Mouse (Mus musculus) right cerebral cortex, postnatal 25 days (tissue): ENCODE data around the gene Myo1h.
A peak's percentile ranks its signal among the peaks of the same experiment; 100 is the strongest.

Experiments
- DNase-seq: peaks from one replicate; pipeline ENCODE4 v3.0.0; 2022

Myo1h gene

DNA sequence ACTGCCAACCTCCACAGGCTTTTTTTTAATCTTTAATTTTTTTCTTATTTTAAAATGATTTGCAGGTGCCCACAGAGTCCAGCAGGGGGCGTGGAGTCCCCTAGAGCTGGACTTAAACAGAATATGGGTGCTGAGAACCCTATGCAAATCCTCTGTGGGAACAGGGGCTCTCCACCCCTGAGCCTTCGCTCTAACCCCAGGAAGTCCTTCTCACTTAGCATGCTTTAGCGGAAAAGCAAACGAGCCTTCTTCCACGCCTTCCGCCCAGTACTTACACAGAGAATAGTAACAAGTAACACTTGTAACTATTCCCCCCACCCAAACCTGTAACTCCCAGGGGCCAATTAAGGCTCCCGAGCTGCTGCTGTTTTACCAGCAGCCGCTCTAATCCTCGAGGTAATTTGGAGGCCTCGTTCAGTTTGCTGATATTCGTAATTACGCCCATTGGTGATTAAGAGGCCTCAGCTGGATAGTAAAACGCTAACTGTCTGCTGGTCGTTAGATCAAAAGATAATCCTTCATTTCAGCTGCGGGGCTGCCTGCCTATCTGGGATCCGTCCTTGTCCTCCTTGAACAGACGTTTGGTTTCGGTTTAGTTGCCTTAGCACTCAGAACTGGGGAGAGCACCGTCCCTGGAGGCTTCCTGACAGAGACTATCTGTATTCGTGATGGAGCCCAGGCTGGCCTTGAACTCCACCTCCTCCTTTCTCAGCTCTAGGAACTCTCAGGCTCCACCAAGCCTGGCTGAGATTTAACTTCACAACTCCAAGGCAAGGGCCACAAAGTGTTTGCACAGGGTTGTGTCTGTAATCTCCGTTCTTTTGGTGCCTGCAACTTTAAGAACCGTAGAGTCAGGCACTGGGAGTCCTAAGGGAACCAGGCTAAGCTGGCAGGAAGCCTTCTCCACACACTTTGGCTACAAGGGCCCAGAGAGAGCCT, 8.0 kb downstream of the Myo1h start:
- DNase-seq: no peak

DNA sequence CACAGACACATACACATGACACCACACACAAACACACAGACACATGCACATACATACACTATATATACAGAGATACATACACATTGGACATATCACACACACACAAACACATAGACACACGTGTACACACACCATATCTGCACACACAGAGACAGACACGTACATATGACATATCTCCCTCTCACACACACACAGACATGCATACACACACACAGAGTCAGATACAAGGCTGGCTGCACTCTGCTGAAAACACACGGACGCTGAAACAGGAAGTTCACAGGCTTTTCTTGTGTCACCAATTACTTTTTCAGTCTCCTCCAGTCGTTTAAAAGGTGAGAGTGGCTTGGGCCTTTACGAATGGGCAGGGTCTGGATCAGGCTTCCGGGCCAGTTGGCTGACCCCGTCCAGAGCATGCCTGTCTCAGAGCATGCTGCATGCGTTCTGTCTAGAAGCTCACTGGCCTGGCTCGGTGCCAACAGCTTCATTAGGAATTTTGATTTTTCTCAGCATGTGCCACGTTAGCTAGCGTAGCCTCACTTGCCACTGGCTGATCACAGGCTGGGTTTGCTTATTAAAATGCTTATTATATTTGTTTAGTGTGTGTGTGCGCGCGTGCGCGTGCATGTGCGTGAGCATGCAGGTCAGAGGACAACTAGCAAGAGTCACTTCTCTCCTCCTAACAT, 9.4 kb downstream of the Myo1h start:
- DNase-seq: no peak

DNA sequence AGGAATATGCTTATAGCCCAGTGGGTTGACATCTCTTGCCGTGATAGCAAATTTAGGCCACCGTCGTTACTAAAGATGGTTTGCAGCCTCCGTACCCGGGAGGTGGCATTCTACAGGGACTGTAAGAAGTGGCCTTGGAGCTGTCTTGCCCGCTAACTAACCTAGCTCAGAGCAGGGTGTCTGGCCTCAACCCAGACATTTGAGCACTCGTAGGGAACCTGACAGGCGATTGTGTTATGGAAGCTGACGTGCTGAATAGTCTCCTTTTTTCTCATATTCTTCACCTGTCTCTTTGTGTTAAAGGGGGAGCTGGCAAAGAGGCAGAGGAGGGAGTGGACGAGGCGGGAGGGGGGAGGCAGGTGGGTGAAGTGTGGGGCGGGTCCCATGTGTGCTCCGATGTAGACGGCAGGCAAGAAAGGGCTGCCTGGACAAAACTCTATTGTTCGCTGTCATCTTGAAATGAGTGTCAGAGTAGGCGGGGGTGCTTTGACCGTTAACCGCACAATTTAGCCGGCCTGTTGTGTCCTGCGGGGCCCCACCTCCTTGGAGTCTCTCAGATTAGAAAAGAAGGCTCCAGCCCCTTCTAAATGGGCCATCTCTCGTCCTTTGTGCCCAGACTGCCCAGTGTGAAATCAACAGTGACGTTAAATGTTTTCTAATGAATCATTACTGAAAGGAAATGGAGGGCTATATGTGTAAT, 10.3 kb downstream of the Myo1h start:
- no peak for DNase-seq

DNA sequence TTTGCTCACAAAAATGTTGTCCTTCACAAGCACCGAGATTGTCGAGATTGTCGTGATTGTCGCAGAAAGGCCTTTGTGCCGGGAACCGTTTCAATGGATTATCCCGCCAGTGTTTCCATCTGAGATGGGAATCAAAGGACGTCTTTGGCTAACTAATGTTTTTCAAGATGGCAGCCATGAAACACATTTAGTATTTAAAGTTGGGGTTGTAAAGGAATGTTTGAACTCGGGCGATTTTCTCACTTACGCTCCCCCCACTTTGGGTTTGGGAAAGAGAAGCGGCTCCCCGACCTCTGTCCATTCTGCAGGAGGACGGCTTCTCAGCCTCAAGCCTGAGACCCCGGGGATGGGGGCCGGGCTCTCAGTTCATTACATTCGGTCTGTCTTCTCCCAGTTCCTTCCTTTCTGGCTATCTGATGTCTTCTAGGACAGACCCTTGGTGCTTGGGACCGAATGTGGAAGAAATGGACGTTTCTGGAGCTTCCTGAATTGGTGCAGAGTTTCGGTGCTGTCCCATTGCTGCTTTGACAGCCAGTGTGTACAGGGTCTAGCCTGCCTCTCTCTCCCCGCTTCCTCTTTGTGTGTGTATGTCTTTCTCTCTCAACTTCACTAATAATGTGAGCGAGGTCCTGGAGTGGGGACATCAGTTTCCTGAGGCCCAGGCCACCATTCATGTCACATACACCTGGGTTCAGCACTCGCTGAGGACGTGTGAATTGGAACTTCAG, 11.1 kb downstream of the Myo1h start:
- DNase-seq: no peak

GRCm38 (mm10) chr5:114303166-114303565, 14.2 kb downstream of the Myo1h start:
- DNase-seq: no peak

GRCm38 (mm10) chr5:114306496-114306895, 17.5 kb downstream of the Myo1h start:
- DNase-seq: no peak

- DNase-seq: no peak
Observed at GRCm38 (mm10) chr5:114308765-114309679, 20.1 kb downstream of the Myo1h start.

GRCm38 (mm10) chr5:114309680-114310036, 20.7 kb downstream of the Myo1h start:
- no peak for DNase-seq

- no peak for DNase-seq
Observed at GRCm38 (mm10) chr5:114323105-114323790, 34.3 kb downstream of the Myo1h start.

DNA sequence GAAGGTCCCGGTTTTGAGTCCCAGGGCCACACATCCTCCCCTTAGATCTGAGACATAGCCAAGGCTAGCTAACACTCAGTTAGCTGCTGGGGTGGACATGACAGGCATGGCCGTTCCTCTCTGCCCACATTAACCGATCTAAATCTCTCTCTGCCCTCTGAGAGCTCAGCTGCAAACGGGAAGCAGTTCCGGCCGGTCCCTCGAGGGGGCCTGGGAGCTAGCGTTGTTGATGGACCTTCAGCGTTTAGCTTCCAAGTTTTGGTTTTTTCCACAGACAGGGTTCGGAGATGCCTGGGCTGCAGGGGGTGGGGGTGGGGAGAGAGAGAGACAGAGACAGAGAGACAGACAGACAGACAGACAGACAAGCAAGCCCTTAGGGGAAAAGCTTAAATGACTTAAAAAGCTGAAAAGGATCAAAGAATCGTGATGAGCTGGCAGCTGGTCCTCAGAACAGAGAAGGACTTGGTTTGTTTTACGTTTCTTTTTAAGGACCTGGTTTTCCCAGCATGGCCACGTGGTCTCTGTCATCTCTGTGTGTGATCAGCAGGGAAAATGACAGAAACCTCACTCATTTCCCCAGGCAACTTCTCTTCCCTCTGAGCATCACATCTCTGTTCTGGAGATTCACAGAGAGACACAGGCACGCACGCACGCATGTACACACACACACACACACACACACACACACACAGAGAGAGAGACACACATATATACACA, 35.0 kb downstream of the Myo1h start:
- peak; percentile 13 for DNase-seq

DNA sequence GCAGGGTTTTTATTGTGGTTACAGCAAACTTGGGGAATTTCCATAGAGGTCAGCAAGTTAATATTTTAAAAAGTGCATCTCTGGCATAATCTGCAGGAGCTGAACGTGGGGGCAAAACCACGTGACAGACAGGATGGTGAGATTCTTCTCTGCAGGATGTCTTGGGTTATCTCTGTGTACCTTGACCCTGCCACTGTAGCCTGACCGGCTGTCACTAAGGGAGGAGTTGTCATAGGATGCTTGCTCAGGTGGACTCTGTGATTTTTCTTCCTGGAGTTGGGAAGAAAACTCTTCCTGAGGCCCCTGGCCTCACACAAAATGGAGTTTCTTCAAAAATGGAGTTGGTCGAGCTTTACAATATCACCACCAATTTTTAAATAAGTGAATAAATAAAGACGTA, 54.0 kb downstream of the Myo1h start:
- no peak for DNase-seq

DNA sequence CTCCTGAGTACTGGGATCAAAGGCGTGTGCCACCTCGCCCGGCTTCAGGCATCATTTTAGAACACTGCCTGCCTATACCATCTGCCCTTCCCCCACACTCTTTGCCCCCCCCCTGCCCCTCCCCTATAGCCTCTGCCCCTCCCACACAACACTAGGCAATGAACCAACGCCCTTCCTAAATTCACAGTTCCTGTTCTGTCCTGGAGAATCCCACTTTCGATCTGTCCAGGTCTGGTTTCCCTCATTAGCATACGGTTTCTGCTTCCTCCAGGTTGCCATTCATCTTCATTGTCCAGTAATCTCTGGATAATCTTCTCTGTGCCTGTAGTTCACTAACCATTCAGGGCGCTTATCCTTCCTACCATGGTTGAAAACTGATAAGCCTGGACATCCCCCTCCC, 54.6 kb downstream of the Myo1h start:
- no peak for DNase-seq

GRCm38 (mm10) chr5:114345538-114345937, 56.6 kb downstream of the Myo1h start:
- DNase-seq: no peak

DNA sequence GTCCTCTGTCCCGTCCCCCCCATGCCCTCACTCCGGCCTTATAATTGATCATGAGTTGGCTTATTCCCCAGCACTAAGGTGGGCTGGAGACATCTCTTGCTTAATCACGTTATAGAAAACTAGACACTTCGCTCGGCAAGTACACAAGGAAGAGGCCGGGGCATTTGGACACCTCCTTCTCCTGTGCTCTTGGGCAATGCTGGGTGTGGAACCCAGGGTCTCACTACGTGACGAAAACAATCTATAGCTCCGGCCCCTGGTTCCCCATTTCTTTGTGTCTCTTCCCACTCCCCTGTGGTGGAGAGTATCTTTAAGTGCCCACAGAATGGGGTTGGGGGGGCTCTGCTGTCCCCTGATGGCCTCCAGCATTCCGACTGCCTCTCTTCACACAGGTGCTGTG, 58.0 kb downstream of the Myo1h start:
- no peak for DNase-seq

- no peak for DNase-seq
Observed at GRCm38 (mm10) chr5:114351490-114351889, 62.5 kb downstream of the Myo1h start.

GRCm38 (mm10) chr5:114356250-114356935, 67.4 kb downstream of the Myo1h start:
- peak; percentile 69 for DNase-seq

DNA sequence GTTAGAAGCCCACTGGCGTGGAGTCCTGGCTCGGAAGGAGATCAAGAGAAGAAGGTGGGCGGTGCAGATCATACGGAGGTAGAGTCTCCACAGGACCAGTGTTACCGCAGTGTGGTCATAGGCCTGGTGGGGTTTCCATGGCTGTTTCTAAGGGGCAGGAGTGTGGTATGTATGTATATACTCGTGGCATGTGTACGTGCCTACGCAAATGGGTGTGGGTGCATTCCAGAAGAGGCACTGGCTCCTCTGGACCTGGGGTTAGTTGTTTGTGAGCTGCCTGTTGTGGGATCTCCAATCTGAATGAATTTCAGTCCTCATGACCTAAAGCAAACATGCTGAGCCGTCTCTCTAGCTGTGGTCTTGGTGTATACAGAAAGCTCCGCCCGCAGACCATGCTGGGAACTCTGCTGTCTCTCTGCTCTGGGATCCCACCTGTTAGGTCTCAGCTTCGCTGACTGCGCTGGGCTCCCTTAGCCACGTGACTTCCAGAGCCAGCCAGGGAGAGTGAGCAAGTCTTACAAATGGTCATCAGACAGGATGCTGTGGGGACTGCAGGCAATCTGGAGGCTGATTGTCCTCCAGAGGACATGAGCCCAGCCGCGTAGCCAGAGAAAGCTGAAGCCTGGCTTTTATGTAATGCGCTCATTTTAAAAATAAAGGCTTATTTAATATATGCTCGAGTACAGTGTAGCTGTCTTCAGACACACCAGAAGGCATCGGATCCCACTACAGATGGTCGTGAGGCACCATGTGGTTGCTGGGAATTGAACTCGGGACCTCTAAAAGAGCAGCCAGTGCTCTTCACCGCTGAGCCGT, 68.2 kb downstream of the Myo1h start:
- DNase-seq: peak; percentile 31

DNA sequence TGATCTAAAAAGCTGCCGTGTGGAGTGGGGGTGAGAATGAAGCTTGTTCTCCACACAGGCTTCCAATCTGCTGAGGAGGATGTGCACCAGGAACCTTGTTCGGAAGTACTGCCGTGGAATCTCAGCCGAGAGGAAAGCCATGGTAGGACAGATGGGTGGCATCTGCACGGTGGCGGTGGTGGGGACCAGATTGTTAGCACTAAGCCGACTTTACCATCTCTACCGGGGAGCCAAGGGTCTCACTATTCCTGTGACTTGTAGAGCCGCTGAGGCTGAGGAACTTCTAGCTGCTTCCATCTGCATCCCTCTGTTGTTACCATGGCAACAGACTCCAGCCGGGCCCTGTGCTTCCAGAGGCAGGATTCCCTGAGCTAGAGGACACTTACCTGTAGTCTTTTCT, 69.9 kb downstream of the Myo1h start:
- peak; percentile 56 for DNase-seq

DNA sequence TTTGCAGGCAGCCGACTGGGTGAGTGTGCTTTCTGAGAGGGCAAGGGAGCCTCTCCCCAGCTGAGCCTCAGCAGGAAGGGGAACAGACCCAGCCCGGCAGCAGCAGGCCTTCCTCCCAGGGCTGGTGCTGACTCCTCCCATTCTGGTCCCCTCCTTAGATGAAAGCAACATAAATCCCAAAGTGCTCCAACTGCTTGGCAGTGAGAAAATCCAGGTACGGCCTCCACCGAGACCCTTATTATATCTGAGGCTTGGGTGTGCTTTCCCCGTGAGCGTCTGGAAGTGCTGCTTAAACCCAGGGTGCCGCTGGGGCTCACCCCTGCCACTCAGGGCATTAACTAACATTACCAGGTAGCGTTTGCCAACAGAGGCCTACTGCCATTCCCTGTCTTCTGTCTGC, 70.6 kb downstream of the Myo1h start:
- no peak for DNase-seq
